Mouse (Mus musculus): Measurements from ENCODE around the gene Ssc5d. TPM values are rescaled to one million over a fixed set of nuclear protein-coding genes. Genes with fewer than 3 reads are reported as not detected.

Ssc5d gene
- polyA plus RNA-seq, 1 experiment from 2014 or later, result 1.6 TPM

DNA sequence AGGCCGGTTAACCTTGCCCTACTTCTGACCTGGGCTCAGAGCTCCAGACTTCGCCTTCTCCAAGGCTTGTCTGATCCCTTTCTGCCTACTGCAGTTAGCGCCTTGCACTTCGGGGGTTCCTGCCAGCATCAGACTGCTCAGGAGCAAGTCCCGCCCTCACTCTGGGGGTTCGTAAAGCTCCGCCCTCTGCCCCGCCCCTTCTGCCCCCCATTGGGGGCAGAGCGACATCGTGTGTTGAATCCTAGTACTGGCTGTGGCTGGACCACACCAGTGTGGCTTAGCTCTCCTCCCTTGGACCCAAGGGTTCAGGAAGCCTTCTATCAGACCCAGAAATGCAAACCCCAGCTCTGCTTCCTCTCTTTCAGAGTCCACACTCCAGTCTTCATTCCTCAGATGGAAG is 38.7 kb downstream of the Ssc5d start, which contains the start of gene Sbk2:
Gene Sbk2 (minus strand): TSS at position 135 of the 400 bp plus-strand sequence.
- H3K27me3 ChIP-seq, result no peaks in the 10 kb centered on the region
- H3K4me3 ChIP-seq, result no peak within 1 kb of the TSS
- 0 out of 2 replicates have a peak within 1 kb of the TSS, but pooled peaks have one; percentile 16 for H3K4me2 ChIP-seq (replicated peaks)
- H3K9me3 ChIP-seq (replicated peaks), result no peaks in the 10 kb centered on the region
- H3K9ac ChIP-seq, result no peak within 1 kb of the TSS
- no peaks in the 10 kb centered on the region for H3K36me3 ChIP-seq
- no peak within 1 kb of the TSS for H3K27ac ChIP-seq
- 3% methylated on average over 10 of the region's 10 CpGs for WGBS
- peak; percentile 61; the same call in 1 of the 2 replicates for ATAC-seq (ENCODE audit: low FRiP score)
- H3K4me1 ChIP-seq, result no peaks in the 10 kb centered on the region

GRCm38 (mm10) chr7:4964988-4965387 is 39.4 kb downstream of the Ssc5d start:
- Histone ChIP-seq H3K9me3 (replicated peaks) (no peaks in the 10 kb centered on the region), H3K27me3 (no peaks in the 10 kb centered on the region), H3K9ac (no peak overlapping the region), H3K4me1 (no peaks in the 10 kb centered on the region), H3K27ac (no peak overlapping the region), H3K4me3 (no peak overlapping the region), H3K4me2 (replicated peaks) (no peak overlapping the region), H3K36me3 (no peaks in the 10 kb centered on the region)
- ATAC-seq (ENCODE audit: low FRiP score), result no peak
- WGBS, result 90% methylated on average over 5 of the region's 5 CpGs

DNA sequence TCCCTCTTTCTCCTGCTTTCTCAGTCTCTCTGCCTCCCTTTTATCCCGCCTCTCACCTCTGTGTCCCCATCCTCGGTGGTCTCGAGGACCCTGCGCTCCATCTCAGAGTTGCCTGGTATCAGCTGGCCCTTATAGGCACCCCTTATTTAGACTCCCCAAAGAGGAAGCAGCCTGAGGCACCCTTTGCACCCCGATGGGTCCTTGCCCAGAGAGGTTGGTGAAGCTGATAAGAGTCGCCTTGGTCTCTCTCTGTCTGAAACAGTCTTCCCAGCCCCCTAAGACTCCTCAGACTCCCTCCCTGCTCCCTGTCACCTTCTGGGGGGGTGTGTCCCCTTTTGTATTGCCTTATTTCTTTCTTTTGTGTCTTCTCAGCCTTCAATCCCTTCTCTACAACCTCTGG is 45.5 kb downstream of the Ssc5d start, which contains the start of gene Sbk3:
Gene Sbk3 (minus strand): TSS at position 101 of the 400 bp plus-strand sequence.
- H3K27me3 ChIP-seq, result no peaks in the 10 kb centered on the region
- no peaks in the 10 kb centered on the region for H3K9me3 ChIP-seq (replicated peaks)
- peak within 1 kb of the TSS; percentile 18 for H3K9ac ChIP-seq
- no peak within 1 kb of the TSS for H3K27ac ChIP-seq
- ATAC-seq (ENCODE audit: low FRiP score), result no peak
- 36% methylated on average over 6 of the region's 6 CpGs for WGBS
- no peaks in the 10 kb centered on the region for H3K36me3 ChIP-seq
- H3K4me2 ChIP-seq (replicated peaks), result no peak within 1 kb of the TSS
- H3K4me1 ChIP-seq, result no peaks in the 10 kb centered on the region
- H3K4me3 ChIP-seq, result no peak within 1 kb of the TSS

DNA sequence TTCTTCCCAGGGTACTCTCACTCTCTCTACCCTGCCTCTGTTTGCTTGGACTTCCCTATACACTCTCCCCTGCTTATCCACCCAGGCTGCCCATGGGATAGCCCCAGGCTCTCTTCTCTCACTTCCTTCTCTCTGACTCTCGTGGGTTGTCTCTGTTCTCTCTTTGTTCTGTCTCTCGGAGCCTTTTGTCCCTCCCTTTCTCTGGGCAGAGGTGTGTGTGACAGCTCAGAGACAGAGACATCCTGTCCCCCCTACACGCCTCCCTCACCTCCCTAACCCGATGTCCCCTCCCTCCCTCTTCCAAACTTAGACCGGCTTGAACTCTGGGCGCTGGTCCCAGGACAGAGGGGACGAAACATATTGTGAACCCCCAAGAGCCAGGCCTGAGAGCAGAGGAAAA is 46.1 kb downstream of the Ssc5d start:
- Histone ChIP-seq H3K27ac (no peak overlapping the region), H3K4me1 (no peaks in the 10 kb centered on the region), H3K4me3 (no peak overlapping the region), H3K27me3 (no peaks in the 10 kb centered on the region), H3K9me3 (replicated peaks) (no peaks in the 10 kb centered on the region), H3K36me3 (no peaks in the 10 kb centered on the region), H3K9ac (peak overlapping the region; percentile 18; the same call in 1 of the 2 replicates), H3K4me2 (replicated peaks) (no peak overlapping the region)
- no peak for ATAC-seq (ENCODE audit: low FRiP score)
- WGBS, result 33% methylated on average over 7 of the region's 7 CpGs

- no peak overlapping the region for H3K4me2 ChIP-seq (replicated peaks)
- H3K4me1 ChIP-seq, result no peaks in the 10 kb centered on the region
- no peak for ATAC-seq (ENCODE audit: low FRiP score)
- no peaks in the 10 kb centered on the region for H3K36me3 ChIP-seq
- peak overlapping the region; percentile 18; the same call in 1 of the 2 replicates for H3K9ac ChIP-seq
- H3K27me3 ChIP-seq, result no peaks in the 10 kb centered on the region
- H3K4me3 ChIP-seq, result no peak overlapping the region
- H3K9me3 ChIP-seq (replicated peaks), result no peaks in the 10 kb centered on the region
- 81% methylated on average over 18 of the region's 18 CpGs for WGBS
- H3K27ac ChIP-seq, result no peak overlapping the region
These were observed 46.9 kb downstream of the Ssc5d start for GRCm38 (mm10) chr7:4972321-4973047.

DNA sequence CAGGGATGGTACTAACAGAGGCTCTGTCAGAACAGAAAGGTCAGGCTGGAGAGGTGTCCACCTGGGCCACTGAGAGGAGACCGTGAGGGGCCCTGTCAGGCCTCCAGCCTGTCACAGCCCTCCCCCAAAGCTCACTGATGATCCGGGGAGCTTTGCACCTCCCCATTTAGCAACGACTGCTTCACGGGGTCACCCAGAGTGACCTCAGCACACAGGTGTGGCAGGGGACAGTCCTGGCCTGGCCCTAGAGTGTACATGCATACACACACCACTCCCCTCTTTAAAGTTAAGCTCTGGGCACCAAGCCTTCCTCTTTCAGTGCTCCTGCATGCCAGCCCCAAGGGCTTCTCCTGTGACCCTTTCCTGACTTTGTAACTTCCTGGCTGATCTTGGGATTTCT is 49.9 kb downstream of the Ssc5d start:
- Histone ChIP-seq H3K4me3 (no peak overlapping the region), H3K9me3 (replicated peaks) (no peaks in the 10 kb centered on the region), H3K27ac (no peak overlapping the region), H3K4me1 (no peaks in the 10 kb centered on the region), H3K4me2 (replicated peaks) (no peak overlapping the region), H3K27me3 (no peaks in the 10 kb centered on the region), H3K9ac (no peak overlapping the region), H3K36me3 (no peaks in the 10 kb centered on the region)
- no peak for ATAC-seq (ENCODE audit: low FRiP score)
- 57% methylated on average over 4 of the region's 4 CpGs for WGBS

- 92% methylated on average over 7 of the region's 7 CpGs for WGBS
- no peak overlapping the region for H3K9ac ChIP-seq
- ATAC-seq (ENCODE audit: low FRiP score), result no peak
These were observed 51.2 kb downstream of the Ssc5d start for GRCm38 (mm10) chr7:4976832-4977231.

GRCm38 (mm10) chr7:4988250-4988649 is 62.7 kb downstream of the Ssc5d start:
- ATAC-seq (ENCODE audit: low FRiP score), result no peak
- Histone ChIP-seq H3K27me3 (peaks cover 10% of the 10 kb centered on the region), H3K36me3 (peaks cover 28% of the 10 kb centered on the region), H3K27ac (no peak overlapping the region), H3K4me1 (peaks cover 5% of the 10 kb centered on the region), H3K4me3 (no peak overlapping the region), H3K9me3 (replicated peaks) (0 out of 2 replicates have a peak, but pooled peaks cover 4% of the 10 kb centered on the region), H3K4me2 (replicated peaks) (no peak overlapping the region), H3K9ac (no peak overlapping the region)
- 64% methylated on average over 2 of the region's 2 CpGs for WGBS

More at GRCm38 (mm10) chr7:4976832-4977231, 51.2 kb downstream of the Ssc5d start:
- Histone ChIP-seq H3K4me3 (no peak overlapping the region), H3K4me2 (replicated peaks) (no peak overlapping the region), H3K36me3 (no peaks in the 10 kb centered on the region), H3K27ac (no peak overlapping the region), H3K4me1 (no peaks in the 10 kb centered on the region), H3K27me3 (no peaks in the 10 kb centered on the region), H3K9me3 (replicated peaks) (no peaks in the 10 kb centered on the region)

DNA sequence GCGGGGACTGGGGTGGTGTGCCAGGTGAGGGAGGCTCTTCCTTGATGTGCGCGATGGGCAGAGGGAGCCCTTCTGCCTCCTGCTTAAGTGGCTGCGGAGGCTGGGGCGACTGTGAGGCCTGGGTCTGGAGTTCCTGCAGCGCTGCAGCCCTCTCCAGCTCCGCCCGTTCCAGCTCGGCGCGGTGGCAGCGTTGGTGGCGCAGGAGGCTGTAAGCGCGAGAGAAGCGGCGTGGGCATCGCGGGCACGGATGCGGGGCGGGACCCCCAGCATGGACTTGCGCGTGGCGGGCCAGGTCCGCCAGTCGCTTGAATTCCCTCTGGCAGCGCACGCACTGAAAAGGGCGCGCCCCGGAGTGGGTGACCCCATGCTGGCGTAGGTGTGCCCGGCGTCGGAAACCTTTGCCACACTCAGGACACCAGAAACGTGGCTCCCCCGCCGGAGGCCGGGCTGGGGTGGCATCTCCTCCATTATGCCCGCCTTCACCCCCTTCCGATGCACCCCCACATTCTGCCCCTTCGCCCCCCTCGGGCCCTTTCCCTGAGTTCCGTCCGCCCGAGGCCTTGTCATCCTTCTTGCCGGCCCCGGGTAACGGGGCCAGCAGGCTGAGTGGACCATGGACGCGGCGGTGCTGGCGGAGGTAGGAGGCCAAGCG is 67.9 kb downstream of the Ssc5d start:
- peaks cover 4% of the 10 kb centered on the region; the same call in 1 of the 2 replicates for H3K9me3 ChIP-seq (replicated peaks)
- peak overlapping the region; percentile 89 for H3K4me2 ChIP-seq (replicated peaks)
- peaks cover 33% of the 10 kb centered on the region for H3K4me1 ChIP-seq
- peaks cover 37% of the 10 kb centered on the region for H3K36me3 ChIP-seq
- peaks cover 23% of the 10 kb centered on the region for H3K27me3 ChIP-seq
- H3K27ac ChIP-seq, result no peak overlapping the region
- WGBS, result 27% methylated on average over 55 of the region's 55 CpGs
- H3K9ac ChIP-seq, result peak overlapping the region; percentile 95
- ATAC-seq (ENCODE audit: low FRiP score), result no peak
- H3K4me3 ChIP-seq, result peak overlapping the region; percentile 77

DNA sequence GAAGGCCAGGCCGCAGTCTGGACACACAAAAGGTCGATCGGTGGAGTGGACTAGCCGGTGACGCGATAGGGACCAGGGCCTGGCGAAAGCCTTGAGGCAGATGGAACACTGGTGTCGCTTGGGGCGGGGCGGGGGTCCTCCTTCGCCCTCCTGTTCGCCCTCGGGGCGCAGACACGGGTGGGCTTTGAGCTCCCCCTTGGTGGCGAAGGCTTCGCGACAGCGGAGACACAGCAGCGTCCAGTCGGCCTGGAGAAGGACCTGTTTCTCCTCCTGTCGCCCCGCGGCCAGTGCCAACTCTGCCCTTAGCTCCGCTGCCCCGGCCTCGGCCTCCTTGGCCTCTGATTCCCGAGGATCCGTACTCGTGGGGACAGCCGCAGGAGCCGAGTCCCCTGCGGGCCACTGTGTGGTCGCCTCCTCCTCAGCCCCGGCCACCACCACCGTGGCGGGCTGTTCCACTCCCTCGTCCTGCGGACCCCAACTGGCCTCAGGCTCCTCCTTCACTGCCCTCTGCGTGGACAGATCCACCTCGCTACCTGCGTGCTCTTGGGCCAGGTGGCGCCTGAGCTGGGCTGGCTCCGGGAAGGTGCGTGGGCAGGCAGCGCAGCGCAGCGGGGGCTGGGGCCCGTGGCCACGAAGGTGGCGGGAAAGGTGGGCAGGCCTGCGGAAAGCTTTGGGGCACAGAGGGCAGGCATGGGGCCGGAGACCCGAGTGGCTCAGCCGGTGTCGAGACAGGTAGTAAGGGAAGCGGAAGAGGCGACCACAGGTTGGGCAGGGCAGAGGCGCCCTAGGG is 68.6 kb downstream of the Ssc5d start:
- Histone ChIP-seq H3K4me1 (peaks cover 33% of the 10 kb centered on the region), H3K36me3 (peaks cover 37% of the 10 kb centered on the region), H3K4me2 (replicated peaks) (peak overlapping the region; percentile 89), H3K9me3 (replicated peaks) (peaks cover 4% of the 10 kb centered on the region; the same call in 1 of the 2 replicates), H3K4me3 (peak overlapping the region; percentile 77), H3K27me3 (peaks cover 23% of the 10 kb centered on the region), H3K27ac (no peak overlapping the region), H3K9ac (peak overlapping the region; percentile 95)
- 48% methylated on average over 58 of the region's 59 CpGs for WGBS
- ATAC-seq (ENCODE audit: low FRiP score), result no peak

Measured in hindbrain, embryonic 12.5 days (tissue).